Mouse (Mus musculus) heart, embryonic 14.5 days (tissue): ENCODE data around the gene Nepro. TPM values are rescaled to one million over a fixed set of nuclear protein-coding genes. Genes with fewer than 3 reads are reported as not detected.
A peak's percentile ranks its signal among the peaks of the same experiment; 100 is the strongest.

ENCODE experiments used
- ATAC-seq: fragments of 200-750 bp; cut with Nextera tagmentation; 2 replicates; pipeline ENCODE4 v1.8.0; 2017; ENCODE audit warnings: low read depth, moderate TSS enrichment; ENCODE audit not compliant: insufficient number of reproducible peaks, insufficient read depth, low FRiP score
- H3K27ac ChIP-seq, 2 experiments: fragments of 200-500 bp in 1 of 2; fragments of 300-500 bp in 1 of 2; sonication (generic) in 1 of 2; replicated peaks in 1 of 2; 2 replicates each; pipeline ENCODE4 v1.5.1; 2012 to 2014; ENCODE audit warnings: low read depth in 2 of 2, low read length in 2 of 2, control low read depth in 1 of 2, mild to moderate bottlenecking in 1 of 2, mixed read lengths in 1 of 2; ENCODE audit not compliant: control insufficient read depth in 1 of 2, insufficient read depth in 1 of 2
- H3K27me3 ChIP-seq: fragments of 300-500 bp; sonication (generic); 2 replicates; pipeline ENCODE4 v1.6.1; 2014; ENCODE audit warnings: mild to moderate bottlenecking, low read length, control low read depth; ENCODE audit not compliant: control insufficient read depth, insufficient read depth
- H3K36me3 ChIP-seq: fragments of 300-500 bp; sonication (generic); 2 replicates; pipeline ENCODE4 v1.6.1; 2014; ENCODE audit warnings: mild to moderate bottlenecking, control low read depth, low read length, mixed read lengths; ENCODE audit not compliant: control insufficient read depth, insufficient read depth
- H3K4me1 ChIP-seq, 2 experiments: fragments of 200-500 bp in 1 of 2; fragments of 300-500 bp in 1 of 2; sonication (generic) in 1 of 2; 2 replicates each; pipeline ENCODE4 v1.6.1; 2012 to 2014; ENCODE audit warnings: low read length in 2 of 2, control low read depth in 1 of 2, mixed read lengths in 1 of 2; ENCODE audit not compliant: control insufficient read depth in 2 of 2, insufficient read depth in 2 of 2
- H3K4me2 ChIP-seq: fragments of 300-500 bp; sonication (generic); 2 replicates; pipeline ENCODE4 v1.6.1; 2014; ENCODE audit warnings: mild to moderate bottlenecking, low read length
- H3K4me3 ChIP-seq, 2 experiments: fragments of 200-500 bp in 1 of 2; fragments of 300-500 bp in 1 of 2; sonication (generic) in 1 of 2; 2 replicates each; pipeline ENCODE4 v1.5.1; 2012 to 2014; ENCODE audit warnings: low read length in 2 of 2, mild to moderate bottlenecking in 2 of 2, control low read depth in 1 of 2, low read depth in 1 of 2, moderate library complexity in 1 of 2; ENCODE audit not compliant: control insufficient read depth in 1 of 2, insufficient read depth in 1 of 2
- H3K9ac ChIP-seq: fragments of 300-500 bp; sonication (generic); 2 replicates; pipeline ENCODE4 v1.6.1; 2014; ENCODE audit warnings: mild to moderate bottlenecking, low read length
- H3K9me3 ChIP-seq: fragments of 300-500 bp; sonication (generic); 2 replicates; pipeline ENCODE4 v1.6.1; 2016; ENCODE audit warnings: low read length, control low read depth; ENCODE audit not compliant: control insufficient read depth
- WGBS: fragments of 180-500 bp; shearing (Covaris S2); extraction: QIAGEN DNeasy Blood & Tissue Kit; methylation state at CpG from one replicate; pipeline ENCODE4 v1.1.7; 2014; 5-methylcytosine and 5-hydroxymethylcytosine counted together
- polyA plus RNA-seq: library from polyadenylated mRNA; unstranded; fragments of >200 nt; fragmentation: Nextera tagmentation; extraction: Ambion mirVana; gene quantifications from 2 replicates; pipeline ENCODE4 v1.2.1, GENCODE M21; 2014

Gene Nepro
- polyA plus RNA-seq, 1 experiment from 2014 or later: 5.3 TPM

- H3K27ac ChIP-seq: no peak overlapping the region
- H3K4me2 ChIP-seq: no peak overlapping the region
- no peaks in the 10 kb centered on the region for H3K9me3 ChIP-seq
- H3K4me1 ChIP-seq: peaks cover 14 to 21% of the 10 kb centered on the region in 2 experiments
- H3K36me3 ChIP-seq: no peaks in the 10 kb centered on the region
- no peak for ATAC-seq
- H3K9ac ChIP-seq: no peak overlapping the region
- 67% methylated on average over 6 of the region's 6 CpGs for WGBS
- no peaks in the 10 kb centered on the region; the same call in 1 of the 2 replicates for H3K27me3 ChIP-seq
- H3K4me3 ChIP-seq: no peak overlapping the region
Observed at GRCm38 (mm10) chr16:44693695-44694094, 30.4 kb upstream of the Nepro start.

- WGBS: 57% methylated on average over 8 of the region's 8 CpGs
- Histone ChIP-seq H3K4me3 (no peak overlapping the region), H3K27ac (peak overlapping the region; percentile 52 to 65), H3K27me3 (no peaks in the 10 kb centered on the region; the same call in 1 of the 2 replicates), H3K4me1 (peaks cover 14 to 21% of the 10 kb centered on the region in 2 experiments), H3K4me2 (no peak overlapping the region), H3K36me3 (no peaks in the 10 kb centered on the region), H3K9ac (no peak overlapping the region), H3K9me3 (no peaks in the 10 kb centered on the region)
- ATAC-seq: no peak
Observed at GRCm38 (mm10) chr16:44695214-44695858, 28.8 kb upstream of the Nepro start.

GRCm38 (mm10) chr16:44695859-44696620 lies 28.1 kb upstream of the Nepro start:
- H3K4me2 ChIP-seq: no peak overlapping the region
- peak overlapping the region; percentile 52 to 65 for H3K27ac ChIP-seq
- peak; percentile 88 for ATAC-seq

GRCm38 (mm10) chr16:44697473-44698205 lies 26.5 kb upstream of the Nepro start:
- Histone ChIP-seq H3K9me3 (no peaks in the 10 kb centered on the region), H3K4me2 (no peak overlapping the region), H3K27me3 (no peaks in the 10 kb centered on the region; the same call in 1 of the 2 replicates), H3K4me1 (peaks cover 9 to 12% of the 10 kb centered on the region in 2 experiments; a peak in 3 of 4 replicates), H3K27ac (no peak overlapping the region), H3K36me3 (no peaks in the 10 kb centered on the region), H3K9ac (no peak overlapping the region), H3K4me3 (no peak overlapping the region)
- no peak for ATAC-seq
- WGBS: 91% methylated on average over 5 of the region's 5 CpGs

More at GRCm38 (mm10) chr16:44695859-44696620, 28.1 kb upstream of the Nepro start:
- peaks cover 14 to 21% of the 10 kb centered on the region in 2 experiments for H3K4me1 ChIP-seq
- H3K4me3 ChIP-seq: no peak overlapping the region
- WGBS: 28% methylated on average over 12 of the region's 12 CpGs
- H3K9ac ChIP-seq: no peak overlapping the region
- H3K9me3 ChIP-seq: no peaks in the 10 kb centered on the region
- no peaks in the 10 kb centered on the region; the same call in 1 of the 2 replicates for H3K27me3 ChIP-seq
- H3K36me3 ChIP-seq: no peaks in the 10 kb centered on the region

- WGBS: 90% methylated on average over 3 of the region's 3 CpGs
- no peaks in the 10 kb centered on the region for H3K36me3 ChIP-seq
- no peak overlapping the region for H3K4me3 ChIP-seq
- no peaks in the 10 kb centered on the region for H3K9me3 ChIP-seq
- peaks cover 10% of the 10 kb centered on the region in 2 experiments for H3K4me1 ChIP-seq
- no peak for ATAC-seq
- H3K9ac ChIP-seq: no peak overlapping the region
- H3K4me2 ChIP-seq: no peak overlapping the region
- H3K27me3 ChIP-seq: no peaks in the 10 kb centered on the region; the same call in 1 of the 2 replicates
- H3K27ac ChIP-seq: no peak overlapping the region
Observed at GRCm38 (mm10) chr16:44701155-44701554, 22.9 kb upstream of the Nepro start.

- WGBS: 64% methylated on average over 5 of the region's 5 CpGs
Observed at GRCm38 (mm10) chr16:44702272-44702671, 21.8 kb upstream of the Nepro start.

GRCm38 (mm10) chr16:44703458-44703857 lies 20.6 kb upstream of the Nepro start:
- Histone ChIP-seq H3K4me1 (peaks cover 6 to 7% of the 10 kb centered on the region in 2 experiments), H3K9ac (no peak overlapping the region; the same call in 1 of the 2 replicates), H3K27me3 (no peaks in the 10 kb centered on the region), H3K36me3 (no peaks in the 10 kb centered on the region), H3K9me3 (0 out of 2 replicates have a peak, but pooled peaks cover 3% of the 10 kb centered on the region), H3K27ac (peak overlapping the region; percentile 0 to 67; a peak in 3 of 4 replicates), H3K4me3 (no peak overlapping the region), H3K4me2 (no peak overlapping the region)
- ATAC-seq: no peak
- WGBS: 32% methylated on average over 4 of the region's 4 CpGs

More at GRCm38 (mm10) chr16:44702272-44702671, 21.8 kb upstream of the Nepro start:
- H3K27me3 ChIP-seq: no peaks in the 10 kb centered on the region; the same call in 1 of the 2 replicates
- no peak overlapping the region for H3K4me2 ChIP-seq
- H3K36me3 ChIP-seq: no peaks in the 10 kb centered on the region
- H3K4me3 ChIP-seq: no peak overlapping the region
- H3K9ac ChIP-seq: no peak overlapping the region
- ATAC-seq: no peak
- H3K27ac ChIP-seq: no peak overlapping the region
- 0 out of 2 replicates have a peak, but pooled peaks cover 3% of the 10 kb centered on the region for H3K9me3 ChIP-seq
- H3K4me1 ChIP-seq: peaks cover 6 to 7% of the 10 kb centered on the region in 2 experiments
